Mouse (Mus musculus): ENCODE measurements around the gene Stx6.

Gene Stx6

GRCm38 (mm10) chr1:155236306-155237024, 78.0 kb downstream of the Stx6 start:
- peak in 1 of 2 experiments; percentile 5 for DNase-seq

- no peak for DNase-seq
Observed at GRCm38 (mm10) chr1:155237390-155237789, 78.9 kb downstream of the Stx6 start.

GRCm38 (mm10) chr1:155238126-155238525, 79.6 kb downstream of the Stx6 start:
- no peak for DNase-seq

- DNase-seq = peak in 1 of 2 experiments; percentile 1
Observed at GRCm38 (mm10) chr1:155239169-155239568, 80.7 kb downstream of the Stx6 start.

- peak in 1 of 2 experiments; percentile 3 for DNase-seq
Observed at GRCm38 (mm10) chr1:155239962-155240717, 81.6 kb downstream of the Stx6 start.

- DNase-seq = no peak
Observed at GRCm38 (mm10) chr1:155241701-155242487, 83.4 kb downstream of the Stx6 start.

- DNase-seq = no peak
Observed at GRCm38 (mm10) chr1:155242488-155242745, 83.9 kb downstream of the Stx6 start.

- peak in 1 of 2 experiments; percentile 17 for DNase-seq
Observed at GRCm38 (mm10) chr1:155243797-155244770, 85.6 kb downstream of the Stx6 start, which contains the start of gene BC034090. TSS of gene BC034090 (minus strand) at chr1:155244444.

GRCm38 (mm10) chr1:155244771-155245211, 86.3 kb downstream of the Stx6 start:
- peak in 1 of 2 experiments; percentile 3 for DNase-seq

GRCm38 (mm10) chr1:155245516-155245915, 87.0 kb downstream of the Stx6 start:
- no peak for DNase-seq

- no peak for DNase-seq
Observed at GRCm38 (mm10) chr1:155247441-155247840, 88.9 kb downstream of the Stx6 start.

- DNase-seq = no peak
Observed at GRCm38 (mm10) chr1:155248041-155248440, 89.5 kb downstream of the Stx6 start.

- no peak for DNase-seq
Observed at GRCm38 (mm10) chr1:155249896-155250295, 91.4 kb downstream of the Stx6 start.

- no peak for DNase-seq
Observed at GRCm38 (mm10) chr1:155250531-155251135, 92.1 kb downstream of the Stx6 start.

- DNase-seq = no peak
Observed at GRCm38 (mm10) chr1:155251596-155251995, 93.1 kb downstream of the Stx6 start.

- no peak for DNase-seq
Observed at GRCm38 (mm10) chr1:155252631-155253121, 94.2 kb downstream of the Stx6 start.

- no peak for DNase-seq
Observed at GRCm38 (mm10) chr1:155253126-155253525, 94.6 kb downstream of the Stx6 start.

GRCm38 (mm10) chr1:155254309-155254708, 95.8 kb downstream of the Stx6 start:
- DNase-seq = no peak
